Mouse (Mus musculus) intestine, embryonic 16.5 days (tissue): ENCODE data around the gene Slc25a13. TPM values are rescaled to one million over a fixed set of nuclear protein-coding genes. Genes with fewer than 3 reads are reported as not detected.

ENCODE experiments used
- ATAC-seq: fragments of 200-750 bp; cut with Nextera tagmentation; 2 replicates; pipeline ENCODE4 v1.8.0; 2017; ENCODE audit warnings: moderate TSS enrichment, moderate library complexity
- H3K27ac ChIP-seq: fragments of 300-500 bp; sonication (generic); 2 replicates; pipeline ENCODE4 v1.5.1; 2014; ENCODE audit warnings: mild to moderate bottlenecking, low read length
- H3K27me3 ChIP-seq: fragments of 300-500 bp; sonication (generic); replicated peaks from 2 replicates; pipeline ENCODE4 v1.6.1; 2014; ENCODE audit warnings: low read length, control low read depth, mixed read lengths; ENCODE audit not compliant: control insufficient read depth, insufficient read depth
- H3K36me3 ChIP-seq: fragments of 300-500 bp; sonication (generic); 2 replicates; pipeline ENCODE4 v1.6.1; 2014; ENCODE audit warnings: low read length, control low read depth; ENCODE audit not compliant: control insufficient read depth, insufficient read depth
- H3K4me1 ChIP-seq: fragments of 300-500 bp; sonication (generic); 2 replicates; pipeline ENCODE4 v1.6.1; 2014; ENCODE audit warnings: low read length, control low read depth, mixed read lengths; ENCODE audit not compliant: control insufficient read depth, insufficient read depth
- H3K4me2 ChIP-seq: fragments of 300-500 bp; sonication (generic); 2 replicates; pipeline ENCODE4 v1.6.1; 2014; ENCODE audit warnings: low read depth, low read length, control low read depth
- H3K4me3 ChIP-seq: fragments of 300-500 bp; sonication (generic); 2 replicates; pipeline ENCODE4 v1.5.1; 2014; ENCODE audit warnings: mild to moderate bottlenecking, low read length
- H3K9ac ChIP-seq: fragments of 300-500 bp; sonication (generic); 2 replicates; pipeline ENCODE4 v1.6.1; 2014; ENCODE audit warnings: low read depth, low read length
- H3K9me3 ChIP-seq: fragments of 300-500 bp; sonication (generic); 2 replicates; pipeline ENCODE4 v1.6.1; 2016; ENCODE audit warnings: low read length, control low read depth; ENCODE audit not compliant: control insufficient read depth
- WGBS: fragments of 180-500 bp; shearing (Covaris S2); extraction: QIAGEN DNeasy Blood & Tissue Kit; methylation state at CpG from one replicate; pipeline ENCODE4 v1.1.7; 2014; 5-methylcytosine and 5-hydroxymethylcytosine counted together
- polyA plus RNA-seq: library from polyadenylated mRNA; unstranded; fragments of >200 nt; fragmentation: Nextera tagmentation; extraction: Ambion mirVana; gene quantifications from 2 replicates; pipeline ENCODE4 v1.2.1, GENCODE M21; 2015

Gene Slc25a13
- polyA plus RNA-seq, 1 experiment from 2014 or later = 53.1 TPM

DNA sequence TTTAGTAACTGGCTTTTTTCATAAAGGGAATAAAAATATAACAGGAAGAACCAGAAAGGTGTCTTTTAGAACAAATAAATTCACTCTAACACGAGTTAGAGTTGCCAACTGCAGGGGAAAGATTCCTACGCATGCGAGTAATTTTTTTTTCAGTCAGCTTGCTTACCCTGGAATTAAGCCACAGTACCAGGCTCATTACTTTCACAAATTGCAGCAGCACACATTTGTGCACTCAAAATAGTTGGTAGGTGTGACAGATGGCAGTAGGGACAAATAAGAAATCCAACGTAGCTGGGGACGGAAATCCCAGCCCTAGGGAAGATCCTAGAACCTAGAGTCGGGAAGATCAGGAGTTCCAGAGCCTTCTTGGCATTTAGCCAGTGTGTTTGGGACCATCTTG, 22.1 kb downstream of the Slc25a13 start:
- no peak overlapping the region for H3K4me3 ChIP-seq
- H3K9ac ChIP-seq = no peak overlapping the region
- no peaks in the 10 kb centered on the region for H3K4me1 ChIP-seq
- no peak overlapping the region for H3K4me2 ChIP-seq
- H3K36me3 ChIP-seq = no peaks in the 10 kb centered on the region
- H3K27ac ChIP-seq = no peak overlapping the region
- H3K27me3 ChIP-seq = no peaks in the 10 kb centered on the region
- WGBS = 86% methylated on average over 6 of the region's 6 CpGs
- no peaks in the 10 kb centered on the region for H3K9me3 ChIP-seq
- ATAC-seq = no peak

DNA sequence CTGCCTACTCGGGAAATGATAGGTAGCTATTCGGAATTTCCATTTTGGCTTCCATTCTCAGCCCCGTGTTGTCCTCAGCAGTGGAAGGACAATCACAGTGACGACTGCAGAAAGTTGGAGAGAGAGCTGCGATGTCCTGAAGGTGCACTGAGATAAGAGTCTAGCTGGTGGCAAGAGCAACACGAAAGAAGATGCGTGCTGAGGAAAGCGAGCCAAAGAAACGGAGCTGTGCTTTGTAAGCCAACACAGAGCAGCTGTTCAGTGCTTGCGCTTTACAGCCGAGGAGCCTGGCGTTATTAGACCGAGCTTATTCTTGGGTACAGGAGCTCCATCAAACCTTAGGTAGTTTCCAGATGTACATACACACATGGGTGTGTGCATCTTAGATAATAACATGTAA, 23.1 kb downstream of the Slc25a13 start:
- no peak overlapping the region for H3K9ac ChIP-seq
- no peak overlapping the region for H3K4me2 ChIP-seq
- no peaks in the 10 kb centered on the region for H3K4me1 ChIP-seq
- H3K27me3 ChIP-seq = no peaks in the 10 kb centered on the region
- 86% methylated on average over 13 of the region's 13 CpGs for WGBS
- H3K36me3 ChIP-seq = no peaks in the 10 kb centered on the region
- H3K9me3 ChIP-seq = no peaks in the 10 kb centered on the region
- no peak overlapping the region for H3K4me3 ChIP-seq
- H3K27ac ChIP-seq = no peak overlapping the region
- ATAC-seq = no peak

DNA sequence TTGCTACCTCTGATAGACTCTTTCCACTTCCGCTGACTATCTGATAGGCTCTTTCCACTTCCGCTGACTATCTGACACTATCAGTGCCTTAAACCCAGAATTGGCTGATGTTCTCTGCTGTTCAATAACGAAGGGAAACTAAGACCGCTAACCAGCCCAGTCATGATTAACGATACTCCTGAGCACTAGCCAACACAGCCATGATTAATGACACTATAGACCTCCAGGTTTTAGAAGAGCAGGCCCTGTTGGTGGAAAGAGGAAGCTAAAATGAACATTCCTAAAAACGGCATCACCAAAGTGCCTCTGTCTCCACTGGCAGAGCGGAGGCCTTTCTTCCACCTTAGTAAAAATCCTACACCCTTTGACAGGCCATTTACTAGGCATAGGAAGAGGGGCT, 24.6 kb downstream of the Slc25a13 start:
- WGBS = 63% methylated on average over 7 of the region's 7 CpGs
- H3K4me1 ChIP-seq = no peaks in the 10 kb centered on the region
- no peak overlapping the region for H3K4me2 ChIP-seq
- no peak for ATAC-seq
- no peak overlapping the region for H3K27ac ChIP-seq
- H3K9ac ChIP-seq = no peak overlapping the region
- no peaks in the 10 kb centered on the region for H3K27me3 ChIP-seq
- H3K36me3 ChIP-seq = no peaks in the 10 kb centered on the region
- H3K9me3 ChIP-seq = no peaks in the 10 kb centered on the region
- H3K4me3 ChIP-seq = no peak overlapping the region

DNA sequence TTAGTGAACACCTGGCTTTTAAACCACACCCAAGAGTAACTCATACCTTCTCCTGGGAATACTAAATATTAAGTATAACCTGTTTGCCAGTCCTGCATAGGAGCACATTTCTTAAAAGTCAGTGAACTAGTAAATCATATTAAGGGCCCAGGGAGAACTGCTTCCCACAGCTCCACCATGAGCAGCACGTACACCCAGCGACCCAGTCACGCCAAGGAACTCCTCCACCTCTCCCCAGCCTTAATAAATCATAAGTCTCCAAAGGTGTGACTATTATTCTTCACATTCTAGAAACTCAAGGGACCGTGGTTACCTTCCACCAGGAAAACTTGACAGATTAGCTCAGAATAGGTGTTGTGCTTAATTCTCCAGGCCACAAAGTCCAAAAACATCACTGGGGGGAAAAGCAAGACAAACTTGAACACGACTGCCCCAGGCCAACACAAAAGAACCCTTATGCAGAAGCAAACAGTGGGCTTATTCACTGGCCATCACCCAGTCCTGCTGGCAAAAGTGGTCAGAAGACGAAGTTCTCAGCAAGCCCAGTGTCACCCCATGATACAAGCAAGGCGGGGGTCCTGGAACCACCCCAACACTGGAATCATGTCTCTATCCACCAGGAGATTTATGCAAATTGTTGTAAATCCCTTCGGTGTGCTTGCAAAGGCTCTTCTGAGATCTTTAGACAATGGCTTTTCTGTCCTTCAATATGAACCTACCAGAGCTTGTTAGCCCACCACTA, 25.2 kb downstream of the Slc25a13 start:
- Histone ChIP-seq H3K27ac (no peak overlapping the region), H3K9me3 (no peaks in the 10 kb centered on the region), H3K36me3 (no peaks in the 10 kb centered on the region), H3K4me2 (no peak overlapping the region), H3K9ac (no peak overlapping the region), H3K4me1 (no peaks in the 10 kb centered on the region), H3K4me3 (no peak overlapping the region), H3K27me3 (no peaks in the 10 kb centered on the region)
- WGBS = 76% methylated on average over 8 of the region's 8 CpGs
- no peak for ATAC-seq

- Histone ChIP-seq H3K4me3 (no peak overlapping the region), H3K27ac (no peak overlapping the region), H3K36me3 (no peaks in the 10 kb centered on the region), H3K9me3 (no peaks in the 10 kb centered on the region), H3K27me3 (no peaks in the 10 kb centered on the region), H3K4me2 (no peak overlapping the region), H3K4me1 (no peaks in the 10 kb centered on the region), H3K9ac (no peak overlapping the region)
- 79% methylated on average over 6 of the region's 6 CpGs for WGBS
- no peak for ATAC-seq
Observed at GRCm38 (mm10) chr6:6188970-6189369, 28.0 kb downstream of the Slc25a13 start.

GRCm38 (mm10) chr6:6186468-6186867, 30.5 kb downstream of the Slc25a13 start:
- no peak overlapping the region for H3K4me2 ChIP-seq
- H3K27me3 ChIP-seq = no peaks in the 10 kb centered on the region
- 0 out of 2 replicates have a peak, but pooled peaks have one; percentile 25 for ATAC-seq
- WGBS = 80% methylated on average over 4 of the region's 4 CpGs
- H3K4me1 ChIP-seq = no peaks in the 10 kb centered on the region
- H3K27ac ChIP-seq = no peak overlapping the region
- no peaks in the 10 kb centered on the region for H3K9me3 ChIP-seq
- H3K36me3 ChIP-seq = no peaks in the 10 kb centered on the region
- no peak overlapping the region for H3K9ac ChIP-seq
- H3K4me3 ChIP-seq = no peak overlapping the region

GRCm38 (mm10) chr6:6185735-6186068, 31.3 kb downstream of the Slc25a13 start:
- H3K4me2 ChIP-seq = no peak overlapping the region
- peak overlapping the region; percentile 9; the same call in 1 of the 2 replicates for H3K27ac ChIP-seq
- 47% methylated on average over 3 of the region's 3 CpGs for WGBS

GRCm38 (mm10) chr6:6184921-6185734, 31.8 kb downstream of the Slc25a13 start:
- ATAC-seq = peak; percentile 83
- no peaks in the 10 kb centered on the region for H3K27me3 ChIP-seq
- 31% methylated on average over 7 of the region's 7 CpGs for WGBS
- H3K4me2 ChIP-seq = no peak overlapping the region
- H3K4me1 ChIP-seq = no peaks in the 10 kb centered on the region
- no peak overlapping the region for H3K9ac ChIP-seq
- no peak overlapping the region for H3K4me3 ChIP-seq
- H3K36me3 ChIP-seq = no peaks in the 10 kb centered on the region
- H3K9me3 ChIP-seq = no peaks in the 10 kb centered on the region
- peak overlapping the region; percentile 9; the same call in 1 of the 2 replicates for H3K27ac ChIP-seq

More at GRCm38 (mm10) chr6:6185735-6186068, 31.3 kb downstream of the Slc25a13 start:
- H3K9ac ChIP-seq = no peak overlapping the region
- H3K4me1 ChIP-seq = no peaks in the 10 kb centered on the region
- H3K27me3 ChIP-seq = no peaks in the 10 kb centered on the region
- no peak overlapping the region for H3K4me3 ChIP-seq
- ATAC-seq = peak; percentile 26; the same call in 1 of the 2 replicates
- H3K36me3 ChIP-seq = no peaks in the 10 kb centered on the region
- H3K9me3 ChIP-seq = no peaks in the 10 kb centered on the region

DNA sequence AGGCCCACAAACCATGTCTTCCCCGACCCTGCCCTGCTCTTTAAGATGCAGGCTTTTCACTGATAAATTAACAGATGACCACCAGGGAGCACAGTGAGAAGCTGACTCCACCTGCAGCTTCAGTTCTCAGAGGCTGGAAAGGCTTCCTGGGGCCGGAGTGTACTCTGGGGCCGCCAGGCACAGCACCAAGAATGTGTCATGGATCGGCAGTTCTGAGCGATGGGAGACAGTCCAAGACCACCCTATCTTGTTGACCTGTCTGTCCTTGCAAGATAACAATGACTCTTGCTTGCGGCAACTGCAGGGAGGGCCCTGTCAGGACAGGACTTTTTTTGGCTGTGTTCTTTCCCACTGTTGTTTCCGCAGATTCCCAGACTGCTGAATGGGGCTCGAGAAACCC, 33.4 kb downstream of the Slc25a13 start:
- no peak overlapping the region for H3K27ac ChIP-seq
- H3K9me3 ChIP-seq = no peaks in the 10 kb centered on the region

More for the DNA sequence above, 33.4 kb downstream of the Slc25a13 start:
- 47% methylated on average over 8 of the region's 8 CpGs for WGBS
- H3K4me2 ChIP-seq = no peak overlapping the region
- H3K4me3 ChIP-seq = no peak overlapping the region
- no peak for ATAC-seq
- H3K36me3 ChIP-seq = no peaks in the 10 kb centered on the region
- no peaks in the 10 kb centered on the region for H3K4me1 ChIP-seq
- no peaks in the 10 kb centered on the region for H3K27me3 ChIP-seq
- H3K9ac ChIP-seq = no peak overlapping the region
